Mouse (Mus musculus): ENCODE measurements around the gene Shisa9.

- TF ChIP-seq POLR2A (IDR thresholded peaks at IDR 0.05; ENCODE audit: insufficient read depth, low read depth, low read length) (no peak), CTCF (IDR thresholded peaks at IDR 0.05) (no peak)
Observed at GRCm38 (mm10) chr16:12032441-12032840, 48.5 kb downstream of the Shisa9 start.

Measured in heart, adult 2 months (tissue).